8 mouse cellular contexts compared by ENCODE assay signal in the genomic region with DNA sequence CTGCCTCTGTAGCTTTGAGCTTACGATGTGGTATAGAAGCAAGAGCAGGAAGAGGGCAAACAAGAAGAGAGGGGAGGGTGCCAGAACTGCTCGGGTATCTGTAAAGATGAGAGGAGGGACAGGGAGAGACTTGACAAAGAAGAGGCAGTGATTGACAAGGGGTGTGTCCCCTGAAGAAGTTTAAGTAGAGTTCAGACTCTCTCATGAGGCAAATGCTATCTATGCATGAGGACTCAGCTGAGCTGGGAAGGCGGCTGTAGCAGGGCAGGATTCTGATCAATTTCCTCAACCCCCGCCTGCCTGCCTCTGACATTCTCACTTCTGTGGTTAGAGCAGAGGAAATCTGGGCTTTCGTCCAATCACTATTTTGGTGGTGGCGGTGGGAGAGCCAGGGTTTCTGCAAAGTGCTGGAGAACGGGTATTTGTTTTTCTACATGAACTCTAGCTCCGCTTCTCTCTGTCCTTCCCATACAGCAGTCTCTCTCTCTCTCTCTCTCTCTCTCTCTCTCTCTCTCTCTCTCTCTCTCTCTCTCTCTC. TPM values are rescaled to one million over a fixed set of nuclear protein-coding genes. Genes with fewer than 3 reads are reported as not detected.
DNase-seq lines count a peak whose midpoint lies in the region; ATAC-seq lines count a peak whose summit lies in the region.

No protein-coding gene starts in this region.

- H3K9me3 ChIP-seq in forebrain, embryonic 15.5 days = no peaks in the 10 kb centered on the region
- H3K9me3 ChIP-seq in liver, embryonic 16.5 days (replicated peaks; ENCODE audit: control insufficient read depth, low read length) = no peaks in the 10 kb centered on the region

- intact Hi-C loops in heart, postnatal 14 days (cut with DNase I) = no loop called here

- H3K4me1 ChIP-seq in forebrain, embryonic 15.5 days = peaks cover 18% of the 10 kb centered on the region
- peaks cover 7% of the 10 kb centered on the region for H3K4me1 ChIP-seq in liver, embryonic 16.5 days (ENCODE audit: control insufficient read depth, low read depth, low read length)

- peak overlapping the region; percentile 29 for H3K4me3 ChIP-seq in forebrain, embryonic 15.5 days
- H3K4me3 ChIP-seq in liver, embryonic 16.5 days (ENCODE audit: low read depth, low read length) = no peak overlapping the region

- DNase-seq in urinary bladder, postnatal 14 days (ENCODE audit: low spot score) = peak; percentile 58
- no peak for DNase-seq in urinary bladder, postnatal 36 days (ENCODE audit: low spot score in 2 of 2)
- DNase-seq in heart, postnatal 14 days = peak; percentile 68 to 82
- DNase-seq in kidney, postnatal 4 days = peak; percentile 77 to 85
- no peak for DNase-seq in spleen, postnatal 10 days (ENCODE audit: low spot score in 2 of 2)

- WGBS in forebrain, embryonic 15.5 days = under 1% methylated on average over 8 of the region's 8 CpGs
- WGBS in liver, embryonic 16.5 days (ENCODE audit: insufficient replicate concordance) = 2% methylated on average over 8 of the region's 8 CpGs

- H3K36me3 ChIP-seq in forebrain, embryonic 15.5 days = no peaks in the 10 kb centered on the region
- no peaks in the 10 kb centered on the region for H3K36me3 ChIP-seq in liver, embryonic 16.5 days (ENCODE audit: control insufficient read depth, insufficient read depth)

- peak overlapping the region; percentile 29; the same call in 1 of the 2 replicates for H3K9ac ChIP-seq in forebrain, embryonic 15.5 days (replicated peaks)
- no peak overlapping the region for H3K9ac ChIP-seq in liver, embryonic 16.5 days (ENCODE audit: low read depth, low read length)

- peak; percentile 86 for ATAC-seq in forebrain, embryonic 15.5 days (replicated peaks)
- peak; percentile 26 for ATAC-seq in liver, embryonic 16.5 days (ENCODE audit: low read depth)
- peak; percentile 18; the same call in 1 of the 2 replicates for ATAC-seq in neutrophil, adult 5-6 weeks (ENCODE audit: extremely low read depth, insufficient number of reproducible peaks, low FRiP score, poor library complexity, severe bottlenecking)

- H3K27ac ChIP-seq in forebrain, embryonic 15.5 days (replicated peaks) = peak overlapping the region; percentile 94
- peak overlapping the region; percentile 28; the same call in 1 of the 2 replicates for H3K27ac ChIP-seq in liver, embryonic 16.5 days (ENCODE audit: low read length)

- peak overlapping the region; percentile 50 for H3K4me2 ChIP-seq in forebrain, embryonic 15.5 days (replicated peaks)
- peak overlapping the region; percentile 10 for H3K4me2 ChIP-seq in liver, embryonic 16.5 days (ENCODE audit: low read depth, low read length)

- H3K27me3 ChIP-seq in forebrain, embryonic 15.5 days = no peaks in the 10 kb centered on the region
- H3K27me3 ChIP-seq in liver, embryonic 16.5 days (ENCODE audit: control insufficient read depth, insufficient read depth, low read depth, low read length) = peaks cover 16% of the 10 kb centered on the region

RNA-seq across cellular contexts. Expression of a gene that starts 7.5 kb away (rescaled TPM):
- 107 and 111 TPM in 2 replicates for polyA plus RNA-seq in forebrain, embryonic 15.5 days (2015; fragmentation: Nextera tagmentation; extraction: Ambion mirVana)
- 10 to 100 TPM; 19.5 to 25.7 TPM for total RNA-seq in heart, postnatal 14 days (2021)
- 22.6 and 23.2 TPM in 2 replicates for polyA plus RNA-seq in liver, embryonic 16.5 days (2015; fragmentation: Nextera tagmentation; extraction: Ambion mirVana)
- 116 and 144 TPM in 2 replicates for total RNA-seq in neutrophil, adult 5-6 weeks (2017)

RNA-seq across cellular contexts. Expression of a gene that starts 11.5 kb away (rescaled TPM):
- polyA plus RNA-seq in forebrain, embryonic 15.5 days (2015; fragmentation: Nextera tagmentation; extraction: Ambion mirVana) = 215 and 221 TPM in 2 replicates
- total RNA-seq in heart, postnatal 14 days (2021) = 1,000 to 10,000 TPM; 1,236 to 1,272 TPM
- 138 and 143 TPM in 2 replicates for polyA plus RNA-seq in liver, embryonic 16.5 days (2015; fragmentation: Nextera tagmentation; extraction: Ambion mirVana)
- total RNA-seq in neutrophil, adult 5-6 weeks (2017) = 150 and 174 TPM in 2 replicates

RNA-seq across cellular contexts. Expression of a gene that starts 12.4 kb away (rescaled TPM):
- 8.1 and 8.3 TPM in 2 replicates for polyA plus RNA-seq in forebrain, embryonic 15.5 days (2015; fragmentation: Nextera tagmentation; extraction: Ambion mirVana)
- total RNA-seq in heart, postnatal 14 days (2021) = 1 to 10 TPM; 2.9 to 3.6 TPM
- polyA plus RNA-seq in liver, embryonic 16.5 days (2015; fragmentation: Nextera tagmentation; extraction: Ambion mirVana) = 0.48 and 0.64 TPM in 2 replicates
- 0.12 TPM in 1 of 2 replicates, not detected in the other for total RNA-seq in neutrophil, adult 5-6 weeks (2017)

RNA-seq across cellular contexts. Expression of a gene that starts 18.3 kb away (rescaled TPM):
- 46.5 and 53.1 TPM in 2 replicates for polyA plus RNA-seq in forebrain, embryonic 15.5 days (2015; fragmentation: Nextera tagmentation; extraction: Ambion mirVana)
- total RNA-seq in heart, postnatal 14 days (2021) = 10 to 100 TPM; 16.4 to 21.3 TPM
- polyA plus RNA-seq in liver, embryonic 16.5 days (2015; fragmentation: Nextera tagmentation; extraction: Ambion mirVana) = 205 and 206 TPM in 2 replicates
- total RNA-seq in neutrophil, adult 5-6 weeks (2017) = 48.4 and 57.0 TPM in 2 replicates

RNA-seq across cellular contexts. Expression of a gene that starts 25.1 kb away (rescaled TPM):
- polyA plus RNA-seq in forebrain, embryonic 15.5 days (2015; fragmentation: Nextera tagmentation; extraction: Ambion mirVana) = 132 and 135 TPM in 2 replicates
- total RNA-seq in heart, postnatal 14 days (2021) = 10 to 100 TPM; 20.0 to 22.4 TPM
- 23.1 and 25.3 TPM in 2 replicates for polyA plus RNA-seq in liver, embryonic 16.5 days (2015; fragmentation: Nextera tagmentation; extraction: Ambion mirVana)
- 45.5 and 45.7 TPM in 2 replicates for total RNA-seq in neutrophil, adult 5-6 weeks (2017)

Comparison
In these comparisons a context has a peak if more than half of its experiments do, and no peak if none do; other contexts are left out.
1. DNase-seq: peak in urinary bladder, postnatal 14 days (single experiment), heart, postnatal 14 days (2 of 2) and kidney, postnatal 4 days (2 of 2); none in urinary bladder, postnatal 36 days (0 of 2) and spleen, postnatal 10 days (0 of 2).
2. ATAC-seq: peak in every context shown above with its lines; median percentile 86 in forebrain, embryonic 15.5 days; 26 in liver, embryonic 16.5 days; 18 in neutrophil, adult 5-6 weeks.